Mouse (Mus musculus): ENCODE data around the gene Samd7.
"Not testable (repeated sequence)": the region's sequence is repeated elsewhere in the genome, so short reads cannot be mapped to it uniquely, and the experiment has no call there.

Gene Samd7

DNA sequence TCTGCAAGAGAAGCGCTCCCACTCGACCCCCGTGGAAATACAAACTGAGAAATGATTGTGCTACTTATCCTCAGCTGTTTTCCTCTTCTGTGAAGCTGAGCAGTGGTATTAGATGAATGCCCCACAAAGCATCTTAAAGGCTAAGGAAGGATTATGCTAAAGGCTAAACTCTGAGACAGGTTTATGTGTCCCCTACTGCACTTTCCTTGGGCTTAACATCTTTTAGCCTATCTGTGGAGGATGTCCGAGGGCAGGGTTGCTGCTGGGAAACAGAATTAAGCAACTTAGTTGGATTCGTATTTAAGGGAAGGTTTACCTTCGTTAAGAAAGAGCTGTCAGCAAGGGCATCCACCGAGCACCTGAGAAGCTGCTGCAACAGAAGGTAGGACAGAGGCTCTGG, at the start of gene Samd7:
Samd7 (plus strand) TSS at position 288 of the 400 bp plus-strand sequence.
- no peak for DNase-seq (ENCODE audit: low read depth in 1 of 2, low spot score in 2 of 2)

DNA sequence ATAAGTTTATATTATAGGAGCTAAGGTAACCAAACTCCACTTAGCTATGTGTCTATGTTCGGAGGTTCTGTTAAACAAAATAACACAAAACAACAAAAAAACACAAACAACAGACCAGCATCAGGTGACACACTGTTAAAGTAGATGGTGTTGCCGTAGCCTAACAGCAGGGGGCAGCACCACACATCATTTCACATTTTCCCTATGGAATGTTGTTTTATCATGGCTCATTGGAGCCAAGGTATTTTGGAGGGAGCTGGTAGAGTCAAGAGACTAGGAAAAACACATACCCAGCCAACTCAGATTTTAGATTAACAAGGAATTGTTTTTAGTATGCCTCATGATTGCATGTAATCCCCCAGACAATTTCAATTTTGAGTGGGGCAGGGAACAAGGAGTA, 49.7 kb upstream of the Samd7 start:
- no peak for DNase-seq (ENCODE audit: low read depth in 1 of 2, low spot score in 2 of 2)

DNA sequence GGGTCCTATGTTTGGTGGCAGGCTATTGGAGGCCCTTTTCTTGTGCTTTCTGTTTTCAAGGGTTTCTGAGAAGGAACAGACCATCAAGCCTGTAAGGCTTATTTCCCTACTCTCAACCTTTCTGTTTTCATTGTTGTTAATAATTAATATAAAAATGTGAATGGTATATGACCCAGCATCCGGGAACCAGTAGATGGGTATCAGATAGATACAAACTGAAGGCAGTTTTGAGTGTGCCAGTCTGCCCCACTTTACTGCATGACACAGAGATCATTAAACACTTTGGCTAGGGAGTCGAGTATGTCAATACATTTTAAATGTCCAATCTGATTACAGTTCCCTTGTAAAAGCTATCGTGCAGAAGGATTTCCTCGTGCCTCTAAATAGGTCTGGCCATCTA, 48.2 kb upstream of the Samd7 start:
- no peak for DNase-seq (ENCODE audit: low read depth in 1 of 2, low spot score in 2 of 2)

DNA sequence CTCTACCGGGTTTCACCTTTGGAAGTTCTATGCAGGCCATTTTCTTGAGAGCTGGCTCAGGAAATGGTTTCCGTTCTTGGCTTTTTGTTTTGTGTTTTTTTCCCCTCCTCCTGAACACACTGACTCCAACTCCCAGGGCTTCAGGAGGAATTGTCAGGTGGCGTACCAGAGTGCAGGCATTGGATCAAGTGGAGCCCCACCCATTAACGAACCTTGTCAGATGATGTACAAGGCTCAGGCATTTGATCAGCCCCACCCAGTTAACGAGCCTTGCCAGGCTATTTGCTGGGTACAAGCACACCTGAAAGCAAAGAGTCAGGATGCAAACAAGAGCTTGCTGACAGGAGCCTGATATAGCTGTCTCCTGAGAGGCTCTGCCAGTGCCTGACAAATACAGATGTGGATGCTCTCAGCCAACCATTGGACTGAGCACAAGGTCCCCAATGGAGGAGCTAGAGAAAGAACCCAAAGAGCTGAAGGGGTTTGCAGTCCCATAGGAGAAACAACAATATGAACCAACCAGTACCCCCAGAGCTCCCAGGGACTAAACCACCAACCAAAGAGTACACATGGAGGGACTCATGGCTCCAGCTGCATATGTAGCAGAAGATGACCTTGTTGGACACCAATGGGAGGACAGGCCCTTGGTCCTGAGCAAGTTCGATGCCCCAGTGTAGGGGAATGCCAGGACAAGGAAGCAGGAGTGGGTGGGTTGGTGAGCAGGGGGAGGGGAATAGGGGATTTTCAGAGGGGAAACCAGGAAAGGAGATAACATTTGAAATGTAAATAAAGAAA, 46.2 kb upstream of the Samd7 start, which contains the start of gene Lrrc31:
Lrrc31 (minus strand) TSS at position 133 of the 795 bp plus-strand sequence.
- not testable (repeated sequence) for DNase-seq (ENCODE audit: low read depth in 1 of 2, low spot score in 2 of 2)

DNA sequence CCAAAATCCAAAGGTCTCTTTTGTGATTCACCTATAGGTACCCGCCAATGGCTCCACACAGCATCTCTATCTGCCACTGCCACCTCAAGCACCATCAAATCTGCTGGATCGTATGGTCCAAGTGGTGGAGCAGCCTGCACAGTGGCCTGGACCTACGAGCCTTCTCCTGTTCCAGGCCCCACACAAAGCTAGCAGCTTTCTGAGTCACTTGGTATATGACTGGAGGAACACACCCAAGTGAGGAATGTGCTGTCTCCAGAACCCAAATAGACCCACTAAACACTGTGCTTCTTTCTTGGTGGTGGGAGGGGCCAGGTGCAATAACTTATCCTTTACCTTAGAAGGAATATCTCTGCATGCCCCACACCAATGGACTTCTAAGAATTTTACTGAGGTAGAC, 40.1 kb upstream of the Samd7 start:
- DNase-seq (ENCODE audit: low read depth in 1 of 2, low spot score in 2 of 2): no peak

DNA sequence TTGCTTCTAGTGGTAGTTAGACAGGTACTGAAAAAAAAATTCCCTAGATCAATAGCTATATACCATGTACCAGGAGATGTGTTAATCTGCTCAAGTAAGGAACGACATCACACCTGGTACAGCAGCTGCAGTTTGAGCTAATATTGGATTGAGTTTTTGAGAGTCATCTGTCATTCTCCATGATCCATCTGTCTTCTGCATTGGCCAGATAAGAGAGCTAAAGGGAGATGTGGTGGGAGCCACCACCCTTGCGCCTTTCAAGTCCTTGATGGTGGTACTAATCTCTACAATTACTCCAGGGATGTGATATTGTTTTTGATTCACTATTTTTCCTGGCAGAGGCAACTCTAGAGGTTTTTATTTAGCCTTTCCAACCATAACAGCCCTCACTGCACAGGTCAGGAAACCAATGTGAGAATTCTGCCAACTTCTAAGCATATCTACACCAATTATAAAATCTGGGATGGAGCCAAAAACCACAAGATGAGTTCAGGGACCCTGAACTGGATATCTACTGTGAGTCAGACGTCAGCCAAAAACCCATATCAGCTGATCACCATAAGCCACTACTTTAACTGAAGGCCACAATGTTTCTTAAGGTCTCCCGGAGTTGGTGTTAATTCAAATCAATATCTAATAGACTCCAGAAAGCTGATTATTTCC, 39.3 kb upstream of the Samd7 start:
- DNase-seq (ENCODE audit: low read depth in 1 of 2, low spot score in 2 of 2): no peak

DNA sequence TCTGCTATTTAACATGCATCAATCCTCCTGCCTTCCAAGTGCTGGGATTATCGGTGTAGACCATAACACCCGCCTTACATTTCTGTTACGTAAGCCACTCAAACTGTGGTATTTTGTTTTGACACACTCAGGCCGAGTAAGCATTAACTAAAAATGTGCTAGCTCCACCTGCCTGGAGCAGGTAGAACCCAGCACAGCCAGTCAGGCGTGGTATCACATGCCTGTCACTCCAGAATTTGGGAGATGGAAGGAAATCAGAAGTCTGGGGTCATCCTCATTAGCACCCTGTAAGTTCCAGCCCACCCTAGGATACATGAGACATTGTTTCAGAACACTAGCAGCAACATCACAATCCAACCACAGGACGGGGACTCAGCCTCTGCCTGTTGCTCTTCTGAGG, 35.9 kb upstream of the Samd7 start:
- no peak for DNase-seq (ENCODE audit: low read depth in 1 of 2, low spot score in 2 of 2)

DNA sequence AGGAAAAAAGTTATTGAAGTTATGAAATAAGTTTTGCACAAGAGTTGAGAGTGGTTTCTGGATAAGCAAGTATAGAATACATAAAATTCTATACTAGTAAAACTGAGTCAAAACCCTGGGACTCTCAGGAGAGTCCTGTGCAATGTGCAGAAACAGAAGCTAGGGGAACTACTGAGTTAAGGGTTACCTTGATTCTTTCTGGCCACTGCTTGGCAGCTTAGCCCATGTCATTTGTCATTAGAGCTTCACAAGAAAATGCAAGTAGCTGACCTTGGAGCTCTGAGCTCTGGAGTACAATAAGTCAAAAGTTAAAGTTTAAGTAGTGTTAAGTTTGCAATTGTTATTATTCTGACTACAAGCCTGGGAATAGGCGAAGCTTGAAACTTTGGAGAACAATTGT, 32.8 kb upstream of the Samd7 start:
- DNase-seq (ENCODE audit: low read depth in 1 of 2, low spot score in 2 of 2): no peak

DNA sequence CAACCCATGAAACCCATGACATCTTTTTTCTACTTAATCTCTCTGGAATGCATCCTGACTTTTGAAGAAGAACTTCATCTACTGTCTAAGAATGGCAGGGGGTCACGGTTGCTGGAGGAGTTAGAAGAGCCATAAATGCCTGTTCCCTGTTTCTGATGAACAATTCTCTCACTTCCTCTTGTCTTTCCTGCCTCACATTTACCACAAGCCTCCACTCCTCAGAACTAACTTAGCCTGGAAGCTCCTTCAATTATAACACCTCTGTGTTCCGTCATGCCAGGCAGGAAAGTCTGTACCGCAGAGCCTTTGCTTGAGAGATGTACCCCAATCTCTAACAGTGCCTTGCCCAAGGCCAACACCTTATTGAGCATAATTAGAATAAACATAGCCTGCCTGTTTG, 27.4 kb upstream of the Samd7 start:
- no peak for DNase-seq (ENCODE audit: low read depth in 1 of 2, low spot score in 2 of 2)

DNA sequence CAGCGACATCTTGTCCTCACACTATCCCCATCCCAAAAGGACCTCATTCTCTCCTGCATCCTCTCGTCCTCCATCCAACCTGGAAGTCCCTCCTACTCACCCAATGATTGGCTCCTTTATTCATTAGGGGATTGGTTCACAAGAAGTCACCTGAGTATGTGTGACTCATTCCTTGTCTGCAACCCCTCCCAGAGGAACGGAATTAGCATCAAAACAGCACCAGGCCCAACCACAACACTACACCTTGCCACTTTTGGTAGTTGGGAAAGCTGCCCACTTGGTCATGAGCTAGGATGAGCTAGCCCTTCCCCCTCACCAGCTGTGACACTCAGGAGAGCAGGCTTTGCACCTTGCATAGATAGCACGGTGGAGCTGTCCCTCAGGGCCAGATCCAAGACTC, 24.1 kb upstream of the Samd7 start:
- no peak for DNase-seq (ENCODE audit: low read depth in 1 of 2, low spot score in 2 of 2)

DNA sequence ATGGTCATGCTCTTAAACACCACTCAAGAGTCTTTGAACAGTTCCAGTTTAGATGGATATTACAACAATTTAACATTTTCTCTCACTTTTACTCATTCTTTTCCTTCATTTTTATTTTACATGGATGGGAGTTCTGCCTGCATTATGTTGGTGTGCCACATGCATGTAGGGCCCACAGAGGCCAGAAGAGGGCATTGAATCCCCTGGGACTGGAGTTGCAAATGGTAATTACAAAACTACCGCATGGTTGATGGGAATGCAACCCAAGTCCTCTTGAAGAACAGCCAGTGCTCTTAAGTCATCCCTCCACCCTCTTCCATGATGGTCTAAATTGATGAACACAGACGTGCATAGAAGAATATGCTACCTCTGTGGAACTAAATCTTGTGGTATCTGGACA, 23.6 kb upstream of the Samd7 start:
- no peak for DNase-seq (ENCODE audit: low read depth in 1 of 2, low spot score in 2 of 2)

DNA sequence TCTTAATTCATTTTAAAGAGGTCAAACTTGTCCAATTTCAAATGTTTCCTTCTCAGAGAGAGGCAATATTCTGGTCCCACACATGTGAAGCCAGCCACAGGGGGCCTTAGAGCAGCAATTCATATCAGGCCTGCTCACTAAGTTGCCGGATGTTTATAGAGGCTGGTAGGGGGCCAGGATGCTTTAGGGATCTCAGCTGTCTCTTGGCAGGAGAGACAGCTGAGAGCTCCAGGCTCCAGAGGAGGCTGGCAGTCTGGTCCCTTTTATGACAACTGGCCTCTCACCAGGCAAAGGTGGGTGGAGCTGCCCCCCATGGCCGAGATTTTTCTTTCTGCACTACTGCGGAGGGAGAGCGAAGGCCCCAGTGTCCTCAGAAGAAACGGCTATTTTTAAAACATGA, 22.9 kb upstream of the Samd7 start:
- no peak for DNase-seq (ENCODE audit: low read depth in 1 of 2, low spot score in 2 of 2)

DNA sequence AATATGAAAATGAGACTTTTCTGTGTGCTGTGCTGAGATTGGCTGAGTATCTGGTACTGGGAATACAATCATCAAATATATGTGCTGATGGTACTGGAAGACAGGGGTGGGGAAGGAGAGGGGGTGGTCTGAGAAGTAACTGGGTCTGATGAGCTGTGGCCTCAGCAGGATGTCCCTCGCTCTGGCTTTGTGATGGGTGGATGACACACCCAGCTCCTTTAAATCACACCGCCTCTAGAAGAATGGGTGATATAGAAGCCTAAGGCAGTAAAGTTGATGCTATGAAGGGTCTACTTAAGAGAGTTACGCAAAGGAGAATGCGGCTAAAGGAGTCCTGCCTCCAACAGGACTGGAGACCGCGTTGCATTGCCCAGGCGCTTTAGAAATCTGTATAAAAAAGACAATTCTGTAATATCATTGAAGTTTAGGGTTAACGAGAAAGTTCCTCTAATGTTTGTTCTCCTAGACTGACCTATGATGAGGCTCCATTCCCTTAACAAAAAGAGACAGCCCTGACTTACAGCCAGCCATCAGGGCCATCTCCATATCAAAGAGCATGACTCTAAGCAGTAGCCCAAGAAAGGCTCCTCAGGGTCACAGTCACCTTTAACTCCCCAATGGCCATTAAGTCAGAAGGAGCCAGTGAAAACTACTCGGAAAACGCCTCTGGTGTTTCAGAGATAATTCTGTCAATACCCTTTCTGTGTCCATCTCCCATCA, 21.8 kb upstream of the Samd7 start:
- no peak for DNase-seq (ENCODE audit: low read depth in 1 of 2, low spot score in 2 of 2)

DNA sequence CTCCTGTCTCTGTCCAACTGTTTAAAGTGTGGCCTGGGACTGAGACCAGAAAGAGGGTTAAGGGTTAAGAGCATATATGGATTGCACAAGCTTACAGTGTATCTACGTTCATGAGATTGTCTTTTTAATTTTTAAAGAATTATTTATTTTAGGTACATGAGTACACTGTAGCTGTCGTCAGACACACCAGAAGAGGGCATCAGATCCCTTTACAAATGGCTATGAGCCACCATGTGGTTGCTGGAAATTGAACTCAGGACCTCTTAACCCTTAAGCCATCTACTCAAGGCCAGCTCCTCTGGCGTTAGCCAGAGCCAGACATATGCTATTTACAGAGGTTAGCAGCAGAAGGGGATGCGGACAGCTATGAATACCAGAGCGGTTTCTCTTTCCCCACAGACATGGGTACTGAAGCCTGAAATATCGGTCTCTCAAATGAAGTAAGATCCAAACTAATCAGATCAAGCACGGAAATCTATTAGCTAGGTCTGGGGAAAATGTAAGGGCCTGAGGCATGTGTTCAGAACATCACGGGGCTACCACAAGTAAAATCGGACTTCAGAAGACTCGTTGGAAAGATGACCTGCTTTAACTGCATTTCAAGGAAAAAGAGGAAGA, 21.1 kb upstream of the Samd7 start:
- DNase-seq (ENCODE audit: low read depth in 1 of 2, low spot score in 2 of 2): no peak

DNA sequence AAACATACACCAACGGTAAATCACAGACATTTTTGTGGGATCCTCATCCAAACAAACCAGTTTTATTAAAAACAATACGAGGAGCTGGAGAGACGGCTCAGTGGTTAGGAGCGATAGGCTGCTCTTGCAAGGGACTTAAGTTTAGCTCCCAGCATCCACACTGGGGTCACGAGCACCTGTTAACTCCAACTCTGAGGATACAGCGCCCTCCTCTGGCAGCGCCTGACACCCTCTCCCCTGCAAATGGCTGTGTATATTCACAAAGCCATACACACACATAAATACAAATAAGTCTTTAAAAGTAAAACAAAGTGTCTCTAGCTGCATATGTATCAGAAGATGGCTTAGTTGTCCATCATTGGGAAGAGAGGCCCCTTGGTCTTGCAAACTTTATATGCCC, 20.6 kb upstream of the Samd7 start:
- DNase-seq (ENCODE audit: low read depth in 1 of 2, low spot score in 2 of 2): no peak

DNA sequence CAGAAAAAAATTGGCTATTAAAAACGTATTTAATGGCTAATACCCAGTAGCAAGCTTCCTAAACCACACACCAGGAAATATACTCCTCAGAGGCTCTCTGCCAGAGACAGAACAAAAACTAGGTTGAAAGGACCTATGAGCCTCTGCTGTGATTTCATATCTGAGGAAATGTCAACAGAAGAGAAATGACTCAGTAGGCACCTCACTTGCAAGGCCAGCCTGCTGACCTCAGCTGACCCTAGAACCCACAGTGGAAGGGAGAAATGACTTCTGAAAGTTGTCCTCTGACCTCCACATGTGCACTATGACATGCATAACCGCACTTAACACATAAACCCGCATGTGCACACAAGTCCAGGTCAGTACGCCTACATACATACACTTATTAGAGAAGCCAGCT, 18.9 kb upstream of the Samd7 start:
- no peak for DNase-seq (ENCODE audit: low read depth in 1 of 2, low spot score in 2 of 2)

DNA sequence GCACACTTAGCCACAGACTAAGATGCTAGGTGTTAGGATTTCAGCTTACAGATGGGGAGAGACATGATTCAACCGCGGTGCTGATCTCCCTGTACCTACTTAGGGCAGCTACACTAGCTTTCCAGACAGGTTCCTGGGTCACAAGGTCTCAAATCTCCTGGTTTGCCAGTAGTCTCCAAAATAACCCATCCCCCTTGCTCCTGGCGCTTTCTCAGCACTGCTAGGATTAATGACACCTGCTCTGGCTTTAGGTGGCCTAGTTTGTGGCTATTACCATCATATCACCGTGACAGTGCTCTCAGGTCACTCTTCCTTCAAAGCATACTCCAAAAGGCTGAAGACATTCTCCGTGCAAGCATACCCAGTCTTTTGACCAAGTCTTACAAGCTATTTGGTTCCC, 17.0 kb upstream of the Samd7 start:
- no peak for DNase-seq (ENCODE audit: low read depth in 1 of 2, low spot score in 2 of 2)

DNA sequence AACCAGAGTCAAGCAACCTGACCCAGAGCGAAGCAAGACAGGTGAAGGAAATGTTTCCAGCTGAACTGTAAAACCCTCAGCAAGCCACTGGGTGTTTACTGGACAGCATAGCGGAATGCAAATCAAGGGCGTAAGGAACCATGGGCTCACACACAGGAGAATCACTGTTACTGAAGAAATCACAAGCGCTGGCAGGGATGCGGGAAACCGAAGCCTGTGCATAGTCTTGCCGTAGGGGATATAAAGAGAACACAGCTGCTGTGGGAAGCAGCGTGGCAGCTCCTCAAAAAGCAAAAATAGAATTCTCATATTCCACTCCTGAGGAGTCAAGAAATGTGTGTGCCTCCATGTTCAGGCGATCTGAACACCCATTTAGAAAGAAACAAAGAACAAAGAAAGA, 9.3 kb upstream of the Samd7 start:
- no peak for DNase-seq (ENCODE audit: low read depth in 1 of 2, low spot score in 2 of 2)

DNA sequence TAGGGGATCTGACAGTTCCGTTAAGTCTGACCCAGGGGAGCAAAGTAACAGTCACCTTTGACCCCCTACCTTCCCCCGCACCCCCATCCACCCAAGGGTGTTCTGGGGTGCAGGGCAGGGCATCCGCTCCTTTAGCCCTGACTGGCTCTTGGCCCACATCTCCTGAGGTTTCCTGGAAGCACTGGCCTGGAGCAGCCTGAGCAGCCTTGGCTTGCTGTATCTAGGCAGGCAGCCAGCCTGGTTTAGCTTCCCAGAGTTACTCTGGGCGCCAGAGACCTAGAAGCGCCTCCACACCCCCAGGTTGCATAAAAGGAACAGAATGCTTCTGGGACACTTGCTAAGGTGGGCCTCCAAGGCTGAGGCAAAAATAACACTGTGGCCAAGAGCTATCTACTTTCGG, 4.8 kb upstream of the Samd7 start:
- DNase-seq (ENCODE audit: low read depth in 1 of 2, low spot score in 2 of 2): no peak

DNA sequence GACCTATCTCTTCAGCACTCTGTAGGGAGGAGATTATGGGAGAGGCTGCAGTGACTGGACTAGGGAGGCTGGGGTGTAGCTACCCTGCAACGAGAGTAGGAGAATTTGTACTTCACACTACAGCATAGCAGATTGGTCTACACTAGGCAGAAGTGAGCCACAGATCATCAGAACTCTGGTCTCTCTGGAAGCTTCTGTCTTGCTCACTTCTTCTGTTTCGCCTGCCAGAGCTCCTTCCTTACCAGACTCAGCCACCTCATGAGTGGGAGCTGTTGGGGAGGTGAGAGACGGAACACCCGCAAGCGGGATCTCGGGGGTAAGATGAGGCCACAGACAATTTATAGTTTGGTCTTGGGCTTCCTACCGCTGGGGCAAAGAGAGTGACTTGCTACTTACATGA, 3.2 kb upstream of the Samd7 start:
- DNase-seq (ENCODE audit: low read depth in 1 of 2, low spot score in 2 of 2): no peak

DNA sequence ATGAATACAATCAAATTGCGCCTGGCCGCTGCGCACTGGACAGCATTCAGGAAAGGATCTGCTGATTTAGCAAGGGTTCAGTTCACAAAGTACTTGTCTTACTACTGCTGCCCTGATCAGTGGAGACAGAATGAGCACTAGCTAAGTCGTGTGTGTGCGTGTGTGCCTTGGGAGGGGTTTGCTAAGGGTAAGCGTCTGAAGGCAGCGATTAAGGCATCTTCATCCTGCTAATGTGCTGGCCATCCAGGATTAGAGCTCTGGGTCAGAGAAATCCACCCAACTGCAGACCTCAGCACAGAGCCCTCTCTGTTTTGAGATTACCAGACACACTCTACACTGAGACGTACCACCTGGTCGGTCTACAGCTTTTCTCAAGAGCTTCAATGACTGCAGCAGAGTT, 2.2 kb downstream of the Samd7 start:
- DNase-seq (ENCODE audit: low read depth in 1 of 2, low spot score in 2 of 2): no peak

DNA sequence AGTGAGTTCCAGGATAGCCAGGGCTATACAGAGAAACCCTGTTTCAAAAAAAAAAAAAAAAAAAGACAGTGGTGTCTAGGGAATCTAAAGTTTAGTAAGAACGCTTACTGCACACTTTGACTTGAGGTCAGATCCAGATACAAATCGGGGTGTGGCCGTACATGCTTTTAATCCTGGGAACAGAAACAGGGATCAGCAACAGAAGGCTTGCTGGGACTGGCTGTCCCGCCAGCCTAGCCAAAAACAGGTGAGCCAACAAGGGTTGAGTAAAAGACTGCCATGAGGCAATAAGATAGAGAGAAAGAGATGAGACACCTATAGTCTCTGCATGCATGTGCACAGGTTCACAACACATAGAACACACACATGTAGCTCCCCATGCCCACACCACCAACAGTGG, 8.6 kb downstream of the Samd7 start:
- no peak for DNase-seq (ENCODE audit: low read depth in 1 of 2, low spot score in 2 of 2)
